Mouse (Mus musculus): ENCODE data around the gene Smarcc1.

DNA sequence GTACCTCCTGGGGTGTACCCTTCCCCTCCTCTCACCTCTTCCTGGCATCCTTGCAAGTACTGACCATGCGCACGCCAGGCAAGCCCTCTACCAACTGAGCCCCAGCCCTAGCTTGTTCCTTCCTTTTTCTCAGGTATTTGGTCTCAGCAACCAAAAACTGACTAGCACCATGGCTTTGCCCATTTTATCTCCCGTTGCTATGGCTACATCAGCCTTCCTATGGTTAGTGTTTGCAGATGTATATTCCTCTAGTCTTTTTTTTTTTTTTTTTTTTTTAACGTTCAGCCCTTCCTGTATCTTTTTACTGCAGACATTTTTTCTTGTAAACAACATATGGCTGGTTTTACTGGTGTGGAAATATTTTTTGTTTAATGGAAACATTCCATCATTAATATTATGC, 156.0 kb downstream of the Smarcc1 start:
- no peak for TF ChIP-seq CTCF (IDR thresholded peaks at IDR 0.05; ENCODE audit: low read depth)
- no peak for TF ChIP-seq EP300 (IDR thresholded peaks at IDR 0.05; ENCODE audit: low read depth)
